Mouse (Mus musculus): ENCODE results near the gene E330021D16Rik.

The E330021D16Rik gene

GRCm38 (mm10) chr6:136422084-136422853, 6.9 kb upstream of the E330021D16Rik start:
- peak; percentile 70 for DNase-seq (ENCODE audit: low read depth, low spot score)

- DNase-seq (ENCODE audit: low read depth, low spot score) = peak; percentile 66
Measured at GRCm38 (mm10) chr6:136421059-136421458, 5.7 kb upstream of the E330021D16Rik start.

GRCm38 (mm10) chr6:136418889-136419835, 3.8 kb upstream of the E330021D16Rik start:
- DNase-seq (ENCODE audit: low read depth, low spot score) = no peak

- DNase-seq (ENCODE audit: low read depth, low spot score) = no peak
Measured at GRCm38 (mm10) chr6:136418333-136418848, 3.0 kb upstream of the E330021D16Rik start.

DNA sequence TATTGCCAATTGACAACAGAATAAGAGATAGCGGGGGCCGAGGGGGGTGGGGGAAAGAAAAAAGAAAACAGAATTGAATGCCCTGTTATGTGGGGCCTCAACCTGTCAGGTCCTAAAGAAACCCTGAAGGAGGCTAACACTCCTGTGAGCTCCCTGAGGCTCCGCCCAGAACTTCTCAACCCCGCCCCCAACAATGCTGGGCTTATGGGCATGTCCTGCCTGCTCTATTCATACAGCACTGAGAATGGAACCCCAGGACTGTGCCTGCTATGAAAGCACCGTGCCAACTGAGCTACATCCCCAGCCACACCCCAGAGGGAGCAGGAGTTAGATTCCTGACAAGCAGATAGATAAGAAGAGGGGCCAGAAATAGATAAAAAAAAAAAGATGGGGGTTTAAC, 2.5 kb upstream of the E330021D16Rik start:
- DNase-seq (ENCODE audit: low read depth, low spot score) = no peak

DNA sequence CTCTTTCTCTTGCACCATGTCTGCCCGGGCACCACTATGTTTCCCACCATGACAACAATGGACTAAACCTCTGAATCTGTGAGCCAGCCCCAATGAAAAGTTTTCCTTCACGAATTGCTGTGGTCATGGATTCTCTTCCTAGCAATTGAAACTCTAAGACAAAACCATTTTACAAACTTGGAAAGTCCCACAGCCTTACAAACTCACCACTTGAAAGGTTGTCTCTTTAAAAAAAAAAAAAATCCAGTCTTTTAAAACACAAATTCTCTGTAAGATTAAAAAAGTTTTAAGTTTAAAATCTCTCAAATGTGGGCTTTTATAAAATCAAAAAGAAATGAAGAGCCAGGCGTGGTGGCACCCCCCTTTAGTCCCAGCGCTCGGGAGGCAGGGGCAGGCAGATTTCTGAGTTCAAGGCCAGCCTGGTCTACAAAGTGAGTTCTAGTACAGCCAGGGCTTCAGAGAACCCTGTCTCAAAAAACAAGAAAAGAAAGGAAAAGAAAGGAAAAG, 1.5 kb downstream of the E330021D16Rik start:
- no peak for DNase-seq (ENCODE audit: low read depth, low spot score)

DNA sequence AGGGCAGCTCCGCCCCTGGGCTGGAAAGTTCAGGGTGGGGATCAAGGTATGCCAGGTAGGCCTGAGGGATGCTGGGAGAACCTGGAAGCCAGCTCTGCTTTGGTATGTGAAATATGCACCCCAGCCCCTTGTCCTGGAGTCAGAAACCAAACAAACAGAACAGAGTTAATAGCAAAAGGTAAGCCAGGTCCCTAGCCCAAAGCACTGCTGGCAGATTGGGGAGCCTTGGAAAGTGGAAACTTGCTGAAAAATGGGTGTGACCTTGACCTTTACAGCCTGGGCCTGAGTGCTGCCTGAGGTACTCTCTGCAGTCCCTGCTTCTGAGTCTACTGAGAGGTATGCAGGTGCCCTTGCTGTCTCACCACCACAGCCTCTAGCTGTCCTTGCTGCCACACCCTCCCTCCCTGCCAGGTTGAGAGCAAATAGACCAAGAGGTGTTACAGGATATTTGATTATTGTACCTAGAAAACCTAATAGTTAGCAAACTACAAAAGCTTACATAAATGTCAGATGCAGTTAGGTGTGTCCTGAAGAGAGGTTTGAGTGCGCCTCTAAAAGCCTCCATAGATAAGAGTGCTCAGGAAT, 7.7 kb downstream of the E330021D16Rik start:
- DNase-seq (ENCODE audit: low read depth, low spot score) = peak; percentile 76

DNA sequence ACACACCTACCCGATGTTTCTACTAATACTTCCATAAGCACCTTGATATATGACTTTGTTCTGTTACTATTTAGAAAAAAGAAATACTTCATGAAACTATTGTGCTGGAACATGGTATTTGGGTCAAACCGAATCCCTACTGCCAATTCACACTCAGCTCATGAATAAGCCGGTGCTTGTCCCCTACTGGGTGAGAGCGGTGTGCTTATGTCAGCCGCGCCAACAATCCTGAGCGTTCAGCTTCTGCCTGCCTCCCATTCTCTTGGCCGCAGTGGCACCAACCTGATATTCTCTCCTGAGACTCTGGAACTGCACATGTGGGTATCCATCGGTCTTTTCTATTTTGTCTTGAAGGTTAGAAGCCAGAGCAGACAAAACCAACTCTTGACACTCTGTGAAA, 18.5 kb downstream of the E330021D16Rik start:
- no peak for DNase-seq (ENCODE audit: low read depth, low spot score)

GRCm38 (mm10) chr6:136390262-136390661, 25.1 kb downstream of the E330021D16Rik start:
- DNase-seq (ENCODE audit: low read depth, low spot score) = no peak

GRCm38 (mm10) chr6:136385287-136385686, 30.1 kb downstream of the E330021D16Rik start:
- DNase-seq (ENCODE audit: low read depth, low spot score) = peak; percentile 74

DNA sequence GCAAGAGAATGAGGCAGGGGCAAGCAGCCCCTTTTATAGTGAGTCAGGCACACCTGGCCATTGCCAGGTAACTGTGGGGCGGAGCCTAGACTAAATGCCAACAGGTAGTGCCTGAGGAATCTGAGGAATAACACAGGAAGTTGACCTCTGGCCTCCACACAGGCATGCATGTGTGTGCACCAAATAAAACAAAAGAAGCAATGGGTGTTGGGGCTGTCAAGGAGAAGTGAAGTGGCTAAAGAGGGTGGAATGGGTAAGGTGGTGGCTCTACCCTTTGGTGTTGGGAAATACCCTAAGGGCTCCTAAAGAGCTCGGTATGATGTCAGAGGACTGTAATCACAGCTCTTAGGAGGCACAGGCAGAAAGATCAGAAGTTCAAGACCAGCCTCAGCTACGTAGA, 32.2 kb downstream of the E330021D16Rik start:
- no peak for DNase-seq (ENCODE audit: low read depth, low spot score)

DNA sequence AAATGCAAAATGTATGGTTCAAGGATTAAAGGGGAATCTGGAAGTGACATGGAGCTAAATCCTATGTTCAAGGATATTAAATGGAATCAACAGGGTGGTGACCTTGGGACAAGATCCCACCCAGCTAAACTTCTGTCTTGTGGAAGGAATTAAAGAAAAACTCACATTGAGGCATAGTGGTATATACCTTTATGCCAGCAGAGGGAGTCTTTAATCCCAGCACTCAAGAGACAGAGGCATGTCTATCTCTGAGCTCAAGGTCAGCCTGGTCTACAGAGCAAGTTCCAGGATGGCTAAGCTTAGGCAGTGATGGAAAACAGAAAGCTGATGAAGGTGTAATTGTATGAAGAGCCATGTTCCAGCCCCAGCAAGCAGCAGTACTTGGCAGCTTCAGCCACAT, 39.3 kb downstream of the E330021D16Rik start:
- no peak for DNase-seq (ENCODE audit: low read depth, low spot score)

GRCm38 (mm10) chr6:136364430-136365098, 50.8 kb downstream of the E330021D16Rik start:
- DNase-seq (ENCODE audit: low read depth, low spot score) = no peak

GRCm38 (mm10) chr6:136364008-136364407, 51.4 kb downstream of the E330021D16Rik start:
- DNase-seq (ENCODE audit: low read depth, low spot score) = no peak

- no peak for DNase-seq (ENCODE audit: low read depth, low spot score)
Measured at GRCm38 (mm10) chr6:136363313-136363712, 52.1 kb downstream of the E330021D16Rik start.

DNA sequence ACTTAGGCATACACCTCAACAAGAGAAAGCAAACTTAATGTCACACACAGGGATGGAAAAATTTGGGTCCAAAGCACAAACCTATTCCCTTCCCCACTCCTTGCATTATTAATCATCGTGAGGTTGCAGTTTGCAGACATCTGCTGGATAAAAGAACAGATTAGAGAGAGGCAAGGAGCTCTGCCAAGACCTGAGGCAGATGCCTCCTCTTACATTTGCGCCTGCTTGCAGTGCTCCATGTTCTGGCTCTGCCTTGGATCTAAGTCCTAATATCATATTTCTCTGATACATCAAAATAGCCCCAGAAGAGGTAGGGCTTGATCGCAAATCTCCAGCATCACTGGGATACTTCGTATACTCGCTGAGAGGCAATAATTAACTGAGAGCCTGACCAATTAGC, 56.9 kb downstream of the E330021D16Rik start:
- DNase-seq (ENCODE audit: low read depth, low spot score) = no peak

GRCm38 (mm10) chr6:136353399-136354184, 61.8 kb downstream of the E330021D16Rik start:
- DNase-seq (ENCODE audit: low read depth, low spot score) = peak; percentile 91

All from ES-CJ7 (cell line).